Mouse (Mus musculus) kidney, embryonic 15.5 days (tissue): ENCODE results near the gene Itm2b. TPM values are rescaled to one million over a fixed set of nuclear protein-coding genes. Genes with fewer than 3 reads are reported as not detected.

Experiments
- ATAC-seq: fragments of 200-750 bp; cut with Nextera tagmentation; replicated peaks from 2 replicates; pipeline ENCODE4 v1.8.0; 2017; ENCODE audit warnings: moderate TSS enrichment; ENCODE audit not compliant: low FRiP score
- H3K27ac ChIP-seq: fragments of 300-500 bp; sonication (generic); 2 replicates; pipeline ENCODE4 v1.5.1; 2015; ENCODE audit warnings: mild to moderate bottlenecking, inconsistent platforms
- H3K27me3 ChIP-seq: fragments of 300-500 bp; sonication (generic); 2 replicates; pipeline ENCODE4 v1.6.1; 2015; ENCODE audit warnings: inconsistent platforms
- H3K36me3 ChIP-seq: fragments of 300-500 bp; sonication (generic); 2 replicates; pipeline ENCODE4 v1.6.1; 2015; ENCODE audit warnings: inconsistent platforms
- H3K4me1 ChIP-seq: fragments of 300-500 bp; sonication (generic); 2 replicates; pipeline ENCODE4 v1.6.1; 2015; ENCODE audit warnings: inconsistent platforms
- H3K4me2 ChIP-seq: fragments of 300-500 bp; sonication (generic); 2 replicates; pipeline ENCODE4 v1.6.1; 2015; ENCODE audit warnings: moderate library complexity, mild to moderate bottlenecking, inconsistent platforms
- H3K4me3 ChIP-seq: fragments of 300-500 bp; sonication (generic); replicated peaks from 2 replicates; pipeline ENCODE4 v1.5.1; 2015; ENCODE audit warnings: mild to moderate bottlenecking, inconsistent platforms
- H3K9ac ChIP-seq: fragments of 300-500 bp; sonication (generic); 2 replicates; pipeline ENCODE4 v1.6.1; 2015; ENCODE audit warnings: mild to moderate bottlenecking, inconsistent platforms
- H3K9me3 ChIP-seq: fragments of 300-500 bp; sonication (generic); replicated peaks from 2 replicates; pipeline ENCODE4 v1.6.1; 2016; ENCODE audit warnings: inconsistent platforms
- WGBS: fragments of 180-500 bp; shearing (Covaris S2); methylation state at CpG from one replicate; pipeline ENCODE4 v1.1.7; 2015; ENCODE audit warnings: mixed read lengths; 5-methylcytosine and 5-hydroxymethylcytosine counted together
- polyA plus RNA-seq: library from polyadenylated mRNA; unstranded; fragments of >200 nt; fragmentation: Nextera tagmentation; extraction: Ambion mirVana; gene quantifications from 2 replicates; pipeline ENCODE4 v1.2.1, GENCODE M21; 2015

Itm2b gene
- polyA plus RNA-seq, 1 experiment from 2014 or later = 910 TPM

- Histone ChIP-seq H3K4me1 (peaks cover 8% of the 10 kb centered on the region), H3K9me3 (no peaks in the 10 kb centered on the region), H3K9ac (no peak overlapping the region), H3K4me2 (no peak overlapping the region), H3K36me3 (no peaks in the 10 kb centered on the region), H3K27me3 (no peaks in the 10 kb centered on the region), H3K27ac (no peak overlapping the region), H3K4me3 (no peak overlapping the region)
- no peak for ATAC-seq
- 92% methylated on average over 2 of the region's 2 CpGs for WGBS
Observed at GRCm38 (mm10) chr14:73329871-73330270, 55.2 kb downstream of the Itm2b start.

- 8% methylated on average over 8 of the region's 8 CpGs for WGBS
- H3K4me3 ChIP-seq = peak overlapping the region; percentile 92
Observed at GRCm38 (mm10) chr14:73326511-73326910, 58.6 kb downstream of the Itm2b start.

GRCm38 (mm10) chr14:73325456-73326381 is 59.4 kb downstream of the Itm2b start, which contains the start of gene Rb1:
Rb1 (minus strand) TSS chr14:73325822.
- Histone ChIP-seq H3K27ac (peak within 1 kb of the TSS; percentile 91), H3K4me3 (peak within 1 kb of the TSS; percentile 92), H3K4me2 (peak within 1 kb of the TSS; percentile 89), H3K4me1 (peaks cover 16% of the 10 kb centered on the region), H3K36me3 (no peaks in the 10 kb centered on the region), H3K9me3 (no peaks in the 10 kb centered on the region), H3K9ac (peak within 1 kb of the TSS; percentile 79), H3K27me3 (no peaks in the 10 kb centered on the region)
- under 1% methylated on average over 107 of the region's 135 CpGs for WGBS
- peak; percentile 97 for ATAC-seq

More at GRCm38 (mm10) chr14:73326511-73326910, 58.6 kb downstream of the Itm2b start:
- H3K27me3 ChIP-seq = no peaks in the 10 kb centered on the region
- H3K4me1 ChIP-seq = peaks cover 16% of the 10 kb centered on the region
- ATAC-seq = no peak
- no peaks in the 10 kb centered on the region for H3K9me3 ChIP-seq
- H3K36me3 ChIP-seq = no peaks in the 10 kb centered on the region
- H3K4me2 ChIP-seq = peak overlapping the region; percentile 89
- H3K9ac ChIP-seq = peak overlapping the region; percentile 79
- H3K27ac ChIP-seq = peak overlapping the region; percentile 91

- under 1% methylated on average over 45 of the region's 55 CpGs for WGBS
- Histone ChIP-seq H3K9ac (peak overlapping the region; percentile 79), H3K4me2 (peak overlapping the region; percentile 89), H3K27ac (peak overlapping the region; percentile 91), H3K27me3 (no peaks in the 10 kb centered on the region), H3K4me1 (peaks cover 16% of the 10 kb centered on the region), H3K9me3 (no peaks in the 10 kb centered on the region), H3K4me3 (peak overlapping the region; percentile 92), H3K36me3 (no peaks in the 10 kb centered on the region)
- peak; percentile 47 for ATAC-seq
Observed at GRCm38 (mm10) chr14:73324634-73325455, 60.2 kb downstream of the Itm2b start.

GRCm38 (mm10) chr14:73323965-73324364 is 61.1 kb downstream of the Itm2b start:
- Histone ChIP-seq H3K27ac (no peak overlapping the region), H3K27me3 (no peaks in the 10 kb centered on the region), H3K36me3 (no peaks in the 10 kb centered on the region), H3K9me3 (no peaks in the 10 kb centered on the region), H3K4me1 (peaks cover 18% of the 10 kb centered on the region), H3K9ac (no peak overlapping the region), H3K4me3 (peak overlapping the region; percentile 92; the same call in 1 of the 2 replicates), H3K4me2 (peak overlapping the region; percentile 89)
- 62% methylated on average over 2 of the region's 2 CpGs for WGBS
- ATAC-seq = no peak

GRCm38 (mm10) chr14:73322142-73322541 is 62.9 kb downstream of the Itm2b start:
- Histone ChIP-seq H3K4me1 (peaks cover 20% of the 10 kb centered on the region), H3K4me2 (no peak overlapping the region), H3K27me3 (no peaks in the 10 kb centered on the region), H3K36me3 (no peaks in the 10 kb centered on the region), H3K4me3 (no peak overlapping the region), H3K9me3 (no peaks in the 10 kb centered on the region), H3K9ac (no peak overlapping the region), H3K27ac (no peak overlapping the region)
- ATAC-seq = no peak
- whole genome bisulfite sequencing = 77% methylated on average over 3 of the region's 3 CpGs

- peaks cover 7% of the 10 kb centered on the region; the same call in 1 of the 2 replicates for H3K4me1 ChIP-seq
- ATAC-seq = no peak
- no peak overlapping the region for H3K4me3 ChIP-seq
- no peak overlapping the region for H3K4me2 ChIP-seq
- H3K27me3 ChIP-seq = no peaks in the 10 kb centered on the region
- H3K9ac ChIP-seq = no peak overlapping the region
- no peak overlapping the region for H3K27ac ChIP-seq
- no peaks in the 10 kb centered on the region for H3K36me3 ChIP-seq
- no peaks in the 10 kb centered on the region for H3K9me3 ChIP-seq
Observed at GRCm38 (mm10) chr14:73316933-73317332, 68.2 kb downstream of the Itm2b start.

GRCm38 (mm10) chr14:73313864-73314263 is 71.2 kb downstream of the Itm2b start:
- WGBS = 85% methylated on average over 4 of the region's 4 CpGs
- H3K36me3 ChIP-seq = no peaks in the 10 kb centered on the region

GRCm38 (mm10) chr14:73313396-73313795 is 71.7 kb downstream of the Itm2b start:
- Histone ChIP-seq H3K9me3 (no peaks in the 10 kb centered on the region), H3K36me3 (no peaks in the 10 kb centered on the region)
- ATAC-seq = no peak

More at GRCm38 (mm10) chr14:73313864-73314263, 71.2 kb downstream of the Itm2b start:
- Histone ChIP-seq H3K4me3 (no peak overlapping the region), H3K4me1 (peaks cover 5% of the 10 kb centered on the region; the same call in 1 of the 2 replicates), H3K27ac (no peak overlapping the region), H3K9ac (no peak overlapping the region), H3K4me2 (no peak overlapping the region), H3K9me3 (no peaks in the 10 kb centered on the region), H3K27me3 (no peaks in the 10 kb centered on the region)
- ATAC-seq = no peak

GRCm38 (mm10) chr14:73312909-73313308 is 72.2 kb downstream of the Itm2b start:
- no peaks in the 10 kb centered on the region for H3K27me3 ChIP-seq
- H3K9me3 ChIP-seq = no peaks in the 10 kb centered on the region
- WGBS = 81% methylated on average over 5 of the region's 5 CpGs
- H3K4me3 ChIP-seq = no peak overlapping the region
- peaks cover 6% of the 10 kb centered on the region; the same call in 1 of the 2 replicates for H3K4me1 ChIP-seq
- no peak overlapping the region for H3K4me2 ChIP-seq
- no peak overlapping the region for H3K27ac ChIP-seq
- H3K36me3 ChIP-seq = no peaks in the 10 kb centered on the region
- no peak overlapping the region for H3K9ac ChIP-seq
- ATAC-seq = no peak

More at GRCm38 (mm10) chr14:73313396-73313795, 71.7 kb downstream of the Itm2b start:
- Histone ChIP-seq H3K4me3 (no peak overlapping the region), H3K27ac (no peak overlapping the region), H3K27me3 (no peaks in the 10 kb centered on the region), H3K4me2 (no peak overlapping the region), H3K9ac (no peak overlapping the region), H3K4me1 (peaks cover 4% of the 10 kb centered on the region; the same call in 1 of the 2 replicates)
- WGBS = 31% methylated on average over 5 of the region's 5 CpGs
